Mouse (Mus musculus): Measurements from ENCODE around the gene Ptf1a. TPM values are rescaled to one million over a fixed set of nuclear protein-coding genes. Genes with fewer than 3 reads are reported as not detected.

Gene Ptf1a
- polyA plus RNA-seq, 1 experiment from 2014 or later: not detected

GRCm38 (mm10) chr2:19446746-19447145 lies 1.3 kb downstream of the Ptf1a start:
- ATAC-seq (replicated peaks; ENCODE audit: low FRiP score) (no peak), DNase-seq (ENCODE audit: low spot score) (no peak)
- Histone ChIP-seq H3K9me3 (ENCODE audit: control insufficient read depth, low read length) (no peaks in the 10 kb centered on the region), H3K27ac (ENCODE audit: low read depth, low read length) (no peak overlapping the region), H3K4me1 (replicated peaks; ENCODE audit: control insufficient read depth, insufficient read depth, low read length) (no peaks in the 10 kb centered on the region), H3K36me3 (ENCODE audit: control insufficient read depth, insufficient read depth, low read length) (no peaks in the 10 kb centered on the region), H3K4me2 (no peak overlapping the region), H3K4me3 (ENCODE audit: low read depth, low read length) (no peak overlapping the region), H3K27me3 (replicated peaks; ENCODE audit: control insufficient read depth, insufficient read depth, low read length) (peaks cover 97% of the 10 kb centered on the region), H3K9ac (ENCODE audit: low read depth, low read length) (no peak overlapping the region)
- 11% methylated on average over 7 of the region's 7 CpGs for WGBS

- Histone ChIP-seq H3K27me3 (replicated peaks; ENCODE audit: control insufficient read depth, insufficient read depth, low read length) (peaks cover 97% of the 10 kb centered on the region), H3K9ac (ENCODE audit: low read depth, low read length) (no peak overlapping the region), H3K4me3 (ENCODE audit: low read depth, low read length) (no peak overlapping the region), H3K9me3 (ENCODE audit: control insufficient read depth, low read length) (no peaks in the 10 kb centered on the region), H3K36me3 (ENCODE audit: control insufficient read depth, insufficient read depth, low read length) (no peaks in the 10 kb centered on the region), H3K4me2 (peak overlapping the region; percentile 17; the same call in 1 of the 2 replicates), H3K4me1 (replicated peaks; ENCODE audit: control insufficient read depth, insufficient read depth, low read length) (no peaks in the 10 kb centered on the region), H3K27ac (ENCODE audit: low read depth, low read length) (no peak overlapping the region)
- DNase-seq (ENCODE audit: low spot score): no peak
- 3% methylated on average over 31 of the region's 31 CpGs for WGBS
- ATAC-seq (replicated peaks; ENCODE audit: low FRiP score): no peak
Observed at GRCm38 (mm10) chr2:19448042-19448700, 2.7 kb downstream of the Ptf1a start.

- no peaks in the 10 kb centered on the region for H3K36me3 ChIP-seq (ENCODE audit: control insufficient read depth, insufficient read depth, low read length)
- WGBS: 36% methylated on average over 4 of the region's 4 CpGs
- DNase-seq (ENCODE audit: low spot score): no peak
- H3K27me3 ChIP-seq (replicated peaks; ENCODE audit: control insufficient read depth, insufficient read depth, low read length): peaks cover 97% of the 10 kb centered on the region
- H3K4me1 ChIP-seq (replicated peaks; ENCODE audit: control insufficient read depth, insufficient read depth, low read length): no peaks in the 10 kb centered on the region
- H3K9me3 ChIP-seq (ENCODE audit: control insufficient read depth, low read length): no peaks in the 10 kb centered on the region
- ATAC-seq (replicated peaks; ENCODE audit: low FRiP score): no peak
- no peak overlapping the region for H3K27ac ChIP-seq (ENCODE audit: low read depth, low read length)
- H3K4me2 ChIP-seq: no peak overlapping the region
- no peak overlapping the region for H3K9ac ChIP-seq (ENCODE audit: low read depth, low read length)
- H3K4me3 ChIP-seq (ENCODE audit: low read depth, low read length): no peak overlapping the region
Observed at GRCm38 (mm10) chr2:19449308-19449707, 3.8 kb downstream of the Ptf1a start.

- H3K36me3 ChIP-seq (ENCODE audit: control insufficient read depth, insufficient read depth, low read length): no peaks in the 10 kb centered on the region
- ATAC-seq (replicated peaks; ENCODE audit: low FRiP score) (no peak), DNase-seq (ENCODE audit: low spot score) (no peak)
- no peak overlapping the region for H3K4me3 ChIP-seq (ENCODE audit: low read depth, low read length)
- no peak overlapping the region for H3K27ac ChIP-seq (ENCODE audit: low read depth, low read length)
- H3K9ac ChIP-seq (ENCODE audit: low read depth, low read length): no peak overlapping the region
- no peaks in the 10 kb centered on the region for H3K4me1 ChIP-seq (replicated peaks; ENCODE audit: control insufficient read depth, insufficient read depth, low read length)
- H3K27me3 ChIP-seq (replicated peaks; ENCODE audit: control insufficient read depth, insufficient read depth, low read length): peaks cover 98% of the 10 kb centered on the region
- no peak overlapping the region for H3K4me2 ChIP-seq
- WGBS: 2% methylated on average over 19 of the region's 19 CpGs
- H3K9me3 ChIP-seq (ENCODE audit: control insufficient read depth, low read length): no peaks in the 10 kb centered on the region
Observed at GRCm38 (mm10) chr2:19452531-19453055, 7.1 kb downstream of the Ptf1a start.

GRCm38 (mm10) chr2:19455228-19455627 lies 9.8 kb downstream of the Ptf1a start:
- H3K27me3 ChIP-seq (replicated peaks; ENCODE audit: control insufficient read depth, insufficient read depth, low read length): peaks cover 75% of the 10 kb centered on the region
- no peaks in the 10 kb centered on the region for H3K36me3 ChIP-seq (ENCODE audit: control insufficient read depth, insufficient read depth, low read length)
- ATAC-seq (replicated peaks; ENCODE audit: low FRiP score): no peak
- no peak overlapping the region for H3K9ac ChIP-seq (ENCODE audit: low read depth, low read length)
- no peak for DNase-seq (ENCODE audit: low spot score)
- WGBS: 17% methylated on average over 5 of the region's 5 CpGs
- no peak overlapping the region for H3K4me3 ChIP-seq (ENCODE audit: low read depth, low read length)
- no peak overlapping the region for H3K27ac ChIP-seq (ENCODE audit: low read depth, low read length)
- H3K4me2 ChIP-seq: no peak overlapping the region
- H3K9me3 ChIP-seq (ENCODE audit: control insufficient read depth, low read length): no peaks in the 10 kb centered on the region
- H3K4me1 ChIP-seq (replicated peaks; ENCODE audit: control insufficient read depth, insufficient read depth, low read length): no peaks in the 10 kb centered on the region

GRCm38 (mm10) chr2:19455857-19456482 lies 10.5 kb downstream of the Ptf1a start:
- no peak for DNase-seq (ENCODE audit: low spot score)
- H3K4me3 ChIP-seq (ENCODE audit: low read depth, low read length): no peak overlapping the region
- no peak overlapping the region for H3K27ac ChIP-seq (ENCODE audit: low read depth, low read length)
- no peak for ATAC-seq (replicated peaks; ENCODE audit: low FRiP score)
- no peak overlapping the region for H3K4me2 ChIP-seq
- WGBS: 25% methylated on average over 10 of the region's 10 CpGs
- peaks cover 68% of the 10 kb centered on the region for H3K27me3 ChIP-seq (replicated peaks; ENCODE audit: control insufficient read depth, insufficient read depth, low read length)
- H3K36me3 ChIP-seq (ENCODE audit: control insufficient read depth, insufficient read depth, low read length): no peaks in the 10 kb centered on the region
- H3K9me3 ChIP-seq (ENCODE audit: control insufficient read depth, low read length): no peaks in the 10 kb centered on the region
- H3K9ac ChIP-seq (ENCODE audit: low read depth, low read length): no peak overlapping the region
- H3K4me1 ChIP-seq (replicated peaks; ENCODE audit: control insufficient read depth, insufficient read depth, low read length): no peaks in the 10 kb centered on the region

- H3K27ac ChIP-seq (ENCODE audit: low read depth, low read length): no peak overlapping the region
- no peak overlapping the region for H3K4me2 ChIP-seq
- ATAC-seq (replicated peaks; ENCODE audit: low FRiP score) (no peak), DNase-seq (ENCODE audit: low spot score) (no peak)
- no peaks in the 10 kb centered on the region for H3K4me1 ChIP-seq (replicated peaks; ENCODE audit: control insufficient read depth, insufficient read depth, low read length)
- 42% methylated on average over 2 of the region's 2 CpGs for WGBS
- no peaks in the 10 kb centered on the region for H3K36me3 ChIP-seq (ENCODE audit: control insufficient read depth, insufficient read depth, low read length)
- peaks cover 39% of the 10 kb centered on the region for H3K27me3 ChIP-seq (replicated peaks; ENCODE audit: control insufficient read depth, insufficient read depth, low read length)
- H3K9me3 ChIP-seq (ENCODE audit: control insufficient read depth, low read length): no peaks in the 10 kb centered on the region
- H3K4me3 ChIP-seq (ENCODE audit: low read depth, low read length): no peak overlapping the region
- H3K9ac ChIP-seq (ENCODE audit: low read depth, low read length): no peak overlapping the region
Observed at GRCm38 (mm10) chr2:19458785-19459184, 13.3 kb downstream of the Ptf1a start.

GRCm38 (mm10) chr2:19461940-19462339 lies 16.5 kb downstream of the Ptf1a start:
- no peaks in the 10 kb centered on the region for H3K4me1 ChIP-seq (replicated peaks; ENCODE audit: control insufficient read depth, insufficient read depth, low read length)

GRCm38 (mm10) chr2:19490262-19490661 lies 44.8 kb downstream of the Ptf1a start:
- Histone ChIP-seq H3K4me3 (ENCODE audit: low read depth, low read length) (no peak overlapping the region), H3K9ac (ENCODE audit: low read depth, low read length) (no peak overlapping the region), H3K36me3 (ENCODE audit: control insufficient read depth, insufficient read depth, low read length) (no peaks in the 10 kb centered on the region), H3K9me3 (ENCODE audit: control insufficient read depth, low read length) (no peaks in the 10 kb centered on the region), H3K4me2 (no peak overlapping the region), H3K4me1 (replicated peaks; ENCODE audit: control insufficient read depth, insufficient read depth, low read length) (no peaks in the 10 kb centered on the region), H3K27ac (ENCODE audit: low read depth, low read length) (no peak overlapping the region), H3K27me3 (replicated peaks; ENCODE audit: control insufficient read depth, insufficient read depth, low read length) (no peaks in the 10 kb centered on the region)
- no peak for ATAC-seq (replicated peaks; ENCODE audit: low FRiP score)
- DNase-seq (ENCODE audit: low spot score): no peak
- WGBS: 72% methylated on average over 3 of the region's 3 CpGs

More at GRCm38 (mm10) chr2:19461940-19462339, 16.5 kb downstream of the Ptf1a start:
- no peak overlapping the region for H3K9ac ChIP-seq (ENCODE audit: low read depth, low read length)
- H3K27ac ChIP-seq (ENCODE audit: low read depth, low read length): no peak overlapping the region
- H3K27me3 ChIP-seq (replicated peaks; ENCODE audit: control insufficient read depth, insufficient read depth, low read length): peaks cover 8% of the 10 kb centered on the region
- H3K36me3 ChIP-seq (ENCODE audit: control insufficient read depth, insufficient read depth, low read length): no peaks in the 10 kb centered on the region
- H3K4me2 ChIP-seq: no peak overlapping the region
- no peak for DNase-seq (ENCODE audit: low spot score)
- WGBS: 31% methylated on average over 2 of the region's 2 CpGs
- H3K4me3 ChIP-seq (ENCODE audit: low read depth, low read length): no peak overlapping the region
- ATAC-seq (replicated peaks; ENCODE audit: low FRiP score): no peak
- H3K9me3 ChIP-seq (ENCODE audit: control insufficient read depth, low read length): no peaks in the 10 kb centered on the region

Measured in liver, embryonic 11.5 days (tissue).